Comparison of ENCODE assay signal across 24 mouse cellular contexts in genomic region chr5:74716165-74716564, GRCm38 (mm10). TPM values are rescaled to one million over a fixed set of nuclear protein-coding genes. Genes with fewer than 3 reads are reported as not detected.
DNase-seq lines count a peak whose midpoint lies in the region; ATAC-seq lines count a peak whose summit lies in the region.
"Had no signal": no experiment of that assay in that cellular context is flagged by ENCODE, and none has a peak within 500 bp of the region (broad histone marks: within the 10 kb centered on the region; RNA-seq: fewer than 3 reads in every experiment).

No protein-coding gene starts in this region.

- no peak overlapping the region for H3K27ac ChIP-seq in forebrain, embryonic 13.5 days
- no peak overlapping the region for H3K27ac ChIP-seq in forebrain, embryonic 11.5 days (ENCODE audit: low read depth, low read length)
- no peak overlapping the region for H3K27ac ChIP-seq in heart, embryonic 10.5 days
- H3K27ac ChIP-seq in liver, embryonic 11.5 days (ENCODE audit: low read depth, low read length): no peak overlapping the region
- H3K27ac ChIP-seq: embryonic facial prominence, embryonic 15.5 days; hindbrain, embryonic 13.5 days; kidney, postnatal 0 days; liver, embryonic 14.5 days; neural tube, embryonic 12.5 days had no signal

- intact Hi-C loops in heart, postnatal 25 days (cut with DNase I): no loop called here

- DNase-seq in forebrain, embryonic 11.5 days (ENCODE audit: low spot score): no peak
- peak; percentile 47 to 76 for DNase-seq in heart, adult 9 months (ENCODE audit: low spot score in 2 of 2)
- no peak for DNase-seq in heart, embryonic 10.5 days (ENCODE audit: low spot score)
- DNase-seq in MN1 (ENCODE audit: low spot score): peak; percentile 38
- DNase-seq in heart, postnatal 25 days (ENCODE audit: low spot score): peak; percentile 16
- no peak for DNase-seq in liver, embryonic 11.5 days (ENCODE audit: low spot score)
- DNase-seq: adrenal gland, adult 8-10 months; cerebellum, adult 2 months; cerebellum, postnatal 36 days; kidney, adult 2 months; layer of hippocampus, adult 9-11 months; lung, embryonic 14.5 days; lung, postnatal 36 days; midbrain, embryonic 14.5 days; right cerebral cortex, adult 18-20 months had no signal

- no peak overlapping the region for H3K9ac ChIP-seq in forebrain, embryonic 13.5 days
- no peak overlapping the region for H3K9ac ChIP-seq in forebrain, embryonic 11.5 days (ENCODE audit: low read length)
- H3K9ac ChIP-seq in liver, embryonic 11.5 days (ENCODE audit: low read depth, low read length): no peak overlapping the region
- H3K9ac ChIP-seq: embryonic facial prominence, embryonic 15.5 days; hindbrain, embryonic 13.5 days; liver, embryonic 14.5 days; lung, embryonic 14.5 days; neural tube, embryonic 12.5 days had no signal

- H3K4me1 ChIP-seq in forebrain, embryonic 13.5 days: peaks cover 16% of the 10 kb centered on the region
- H3K4me1 ChIP-seq in forebrain, embryonic 11.5 days (replicated peaks; ENCODE audit: control insufficient read depth, insufficient read depth, low read length): no peaks in the 10 kb centered on the region
- H3K4me1 ChIP-seq in heart, embryonic 10.5 days: peaks cover 3% of the 10 kb centered on the region; the same call in 1 of the 2 replicates
- no peaks in the 10 kb centered on the region for H3K4me1 ChIP-seq in liver, embryonic 11.5 days (replicated peaks; ENCODE audit: control insufficient read depth, insufficient read depth, low read length)
- H3K4me1 ChIP-seq: neural tube, embryonic 12.5 days had no signal

- no peak overlapping the region for H3K4me2 ChIP-seq in forebrain, embryonic 13.5 days
- H3K4me2 ChIP-seq in forebrain, embryonic 11.5 days (ENCODE audit: low read depth, low read length, severe bottlenecking): no peak overlapping the region
- H3K4me2 ChIP-seq in liver, embryonic 11.5 days: no peak overlapping the region
- H3K4me2 ChIP-seq: embryonic facial prominence, embryonic 15.5 days; hindbrain, embryonic 13.5 days; lung, embryonic 14.5 days; neural tube, embryonic 12.5 days had no signal

- H3K9me3 ChIP-seq in forebrain, embryonic 13.5 days (replicated peaks): no peaks in the 10 kb centered on the region
- no peaks in the 10 kb centered on the region for H3K9me3 ChIP-seq in forebrain, embryonic 11.5 days (ENCODE audit: control insufficient read depth, low read length)
- no peaks in the 10 kb centered on the region for H3K9me3 ChIP-seq in heart, embryonic 10.5 days
- no peaks in the 10 kb centered on the region for H3K9me3 ChIP-seq in liver, embryonic 11.5 days (ENCODE audit: control insufficient read depth, low read length)
- H3K9me3 ChIP-seq: embryonic facial prominence, embryonic 15.5 days; hindbrain, embryonic 13.5 days; megakaryocyte, embryonic 14.5 days; neural tube, embryonic 12.5 days had no signal

- 0 out of 2 replicates have a peak, but pooled peaks have one; percentile 43 for ATAC-seq in forebrain, embryonic 13.5 days
- ATAC-seq in forebrain, embryonic 11.5 days (replicated peaks; ENCODE audit: low FRiP score): no peak
- ATAC-seq in liver, embryonic 11.5 days (replicated peaks; ENCODE audit: low FRiP score): no peak
- ATAC-seq: activated CD4-positive, CD25-positive, alpha-beta regulatory T cell, adult 4 months; CD4-positive, CD25-positive, alpha-beta regulatory T cell, adult 4 months had no signal

- H3K27me3 ChIP-seq in forebrain, embryonic 13.5 days: no peaks in the 10 kb centered on the region
- no peaks in the 10 kb centered on the region for H3K27me3 ChIP-seq in forebrain, embryonic 11.5 days (ENCODE audit: control insufficient read depth, insufficient read depth, low read length)
- peaks cover 22% of the 10 kb centered on the region for H3K27me3 ChIP-seq in heart, embryonic 10.5 days (ENCODE audit: insufficient read depth, poor library complexity, severe bottlenecking)
- no peaks in the 10 kb centered on the region for H3K27me3 ChIP-seq in liver, embryonic 11.5 days (replicated peaks; ENCODE audit: control insufficient read depth, insufficient read depth, low read length)
- H3K27me3 ChIP-seq: embryonic facial prominence, embryonic 15.5 days; hindbrain, embryonic 13.5 days; neural tube, embryonic 12.5 days had no signal

- no peak overlapping the region for H3K4me3 ChIP-seq in forebrain, embryonic 13.5 days
- H3K4me3 ChIP-seq in forebrain, embryonic 11.5 days (ENCODE audit: low read depth, low read length): no peak overlapping the region
- H3K4me3 ChIP-seq in heart, embryonic 10.5 days: no peak overlapping the region
- H3K4me3 ChIP-seq in liver, embryonic 11.5 days (ENCODE audit: low read depth, low read length): no peak overlapping the region
- H3K4me3 ChIP-seq: embryonic facial prominence, embryonic 15.5 days; hindbrain, embryonic 13.5 days; megakaryocyte, embryonic 14.5 days; neural tube, embryonic 12.5 days had no signal

- no peaks in the 10 kb centered on the region for H3K36me3 ChIP-seq in forebrain, embryonic 13.5 days (ENCODE audit: poor library complexity, severe bottlenecking)
- H3K36me3 ChIP-seq in forebrain, embryonic 11.5 days (ENCODE audit: control insufficient read depth, insufficient read depth, low read length): no peaks in the 10 kb centered on the region
- H3K36me3 ChIP-seq in heart, embryonic 10.5 days: no peaks in the 10 kb centered on the region
- H3K36me3 ChIP-seq in liver, embryonic 11.5 days (ENCODE audit: control insufficient read depth, insufficient read depth, low read length): no peaks in the 10 kb centered on the region
- H3K36me3 ChIP-seq: embryonic facial prominence, embryonic 15.5 days; hindbrain, embryonic 13.5 days; neural tube, embryonic 12.5 days had no signal

- 7% methylated on average over 7 of the region's 7 CpGs for WGBS in forebrain, embryonic 13.5 days
- 10% methylated on average over 7 of the region's 7 CpGs for WGBS in forebrain, embryonic 11.5 days
- 21% methylated on average over 7 of the region's 7 CpGs for WGBS in heart, embryonic 10.5 days
- 42% methylated on average over 7 of the region's 7 CpGs for WGBS in liver, embryonic 11.5 days

RNA-seq across cellular contexts. Expression of gene Lnx1, which starts 13.5 kb away (rescaled TPM):
- 0.97 and 1.5 TPM in 2 replicates for polyA plus RNA-seq in forebrain, embryonic 13.5 days (2015; fragmentation: Nextera tagmentation; extraction: Ambion mirVana)
- polyA plus RNA-seq in forebrain, embryonic 11.5 days (2014; fragmentation: Nextera tagmentation; extraction: Ambion mirVana): 0.53 TPM in 2 replicates
- 0.37 and 0.87 TPM in 2 replicates for polyA plus RNA-seq in heart, embryonic 10.5 days (2016; fragmentation: Nextera tagmentation; extraction: Ambion mirVana)
- total RNA-seq in heart, postnatal 25 days (2021): 1 to 10 TPM; 6.7 to 9.5 TPM
- polyA plus RNA-seq in liver, embryonic 11.5 days (2014; fragmentation: Nextera tagmentation; extraction: Ambion mirVana): 0.49 and 0.52 TPM in 2 replicates

Comparison
In these comparisons a context has a peak if more than half of its experiments do, and no peak if none do; other contexts are left out.
1. DNase-seq: peak in heart, adult 9 months (2 of 2), MN1 (single experiment) and heart, postnatal 25 days (single experiment); none in forebrain, embryonic 11.5 days (single experiment), heart, embryonic 10.5 days (single experiment) and liver, embryonic 11.5 days (single experiment).